Mouse (Mus musculus) ES-E14 (cell line): Measurements from ENCODE around the gene Ybx2. TPM values are rescaled to one million over a fixed set of nuclear protein-coding genes. Genes with fewer than 3 reads are reported as not detected.
A peak's percentile ranks its signal among the peaks of the same experiment; 100 is the strongest.

Source experiments
- DNase-seq: peaks from one replicate; pipeline ENCODE4 v3.0.0-alpha.2; 2013; ENCODE audit warnings: low read depth, low spot score
- H3K27ac ChIP-seq: 2 replicates; pipeline ENCODE4 v1.5.1; 2012; ENCODE audit warnings: low read depth, mild to moderate bottlenecking, low read length, moderate library complexity, mixed read lengths; ENCODE audit not compliant: poor library complexity, insufficient read depth, severe bottlenecking
- H3K36me3 ChIP-seq: 2 replicates; pipeline ENCODE4 v1.6.1; 2012; ENCODE audit warnings: mild to moderate bottlenecking, low read length, moderate library complexity, mixed read lengths; ENCODE audit not compliant: control insufficient read depth, poor library complexity, insufficient read depth, severe bottlenecking
- H3K4me1 ChIP-seq, 2 experiments: fragments of 150-350 bp in 1 of 2; sonication (generic) in 1 of 2; 2 replicates each; pipeline ENCODE4 v1.6.1; 2012; ENCODE audit warnings: low read length in 2 of 2, mild to moderate bottlenecking in 1 of 2, mixed read lengths in 1 of 2; ENCODE audit not compliant: control insufficient read depth in 2 of 2, insufficient read depth in 2 of 2, poor library complexity in 1 of 2
- H3K4me3 ChIP-seq, 2 experiments: fragments of 150-350 bp in 1 of 2; sonication (generic) in 1 of 2; 2 replicates each; pipeline ENCODE4 v1.5.1; 2012; ENCODE audit warnings: low read length in 2 of 2, low read depth in 1 of 2, mild to moderate bottlenecking in 1 of 2, mixed read lengths in 1 of 2; ENCODE audit not compliant: insufficient read depth in 1 of 2, poor library complexity in 1 of 2, severe bottlenecking in 1 of 2
- H3K9ac ChIP-seq: 2 replicates; pipeline ENCODE4 v1.6.1; 2012; ENCODE audit warnings: low read depth, mild to moderate bottlenecking, low read length, mixed read lengths; ENCODE audit not compliant: poor library complexity, insufficient read depth, severe bottlenecking
- H3K9me3 ChIP-seq: fragments of 150-350 bp; sonication (generic); 2 replicates; pipeline ENCODE4 v1.6.1; 2012; ENCODE audit warnings: low read depth, mild to moderate bottlenecking, low read length; ENCODE audit not compliant: control insufficient read depth, insufficient read depth
- CHD2 ChIP-seq: IDR thresholded peaks from 2 replicates; pipeline ENCODE4 v1.6.1; 2014; ENCODE audit warnings: mild to moderate bottlenecking, low read depth, low read length, inconsistent platforms
- HCFC1 ChIP-seq: IDR thresholded peaks from 2 replicates; pipeline ENCODE4 v1.6.1; 2012; ENCODE audit warnings: low read length, inconsistent platforms, borderline replicate concordance; ENCODE audit not compliant: insufficient read depth
- MAFK ChIP-seq: IDR thresholded peaks from 2 replicates; pipeline ENCODE4 v1.6.1; 2014; ENCODE audit warnings: mild to moderate bottlenecking, low read depth, low read length, inconsistent platforms; ENCODE audit not compliant: insufficient read depth
- ZC3H11A ChIP-seq: IDR thresholded peaks from 2 replicates; pipeline ENCODE4 v1.6.1; 2012; ENCODE audit warnings: low read depth, mild to moderate bottlenecking, inconsistent platforms, low read length, borderline replicate concordance
- ZNF384 ChIP-seq: IDR thresholded peaks from 2 replicates; pipeline ENCODE4 v1.6.1; 2012; ENCODE audit warnings: low read depth, low read length, inconsistent platforms
- in situ Hi-C, 2 experiments: fragments of 600-800 bp; cut with MboI; formaldehyde crosslinking; loops; one replicate each; pipeline ENCODE4 v1.15.1; 2025; ENCODE audit warnings: low sequenced_read_pairs in 2 of 2, inconsistent platforms in 1 of 2; ENCODE audit not compliant: unreplicated experiment in 2 of 2
- total RNA-seq: library from RNA; depleted of rRNA; stranded (reverse); fragments of 300-350 nt; gene quantifications from 2 replicates; pipeline ENCODE4 v1.2.3, GENCODE M21; 2012

Ybx2 gene
- total RNA-seq, 1 experiment = 3.9 TPM

DNA sequence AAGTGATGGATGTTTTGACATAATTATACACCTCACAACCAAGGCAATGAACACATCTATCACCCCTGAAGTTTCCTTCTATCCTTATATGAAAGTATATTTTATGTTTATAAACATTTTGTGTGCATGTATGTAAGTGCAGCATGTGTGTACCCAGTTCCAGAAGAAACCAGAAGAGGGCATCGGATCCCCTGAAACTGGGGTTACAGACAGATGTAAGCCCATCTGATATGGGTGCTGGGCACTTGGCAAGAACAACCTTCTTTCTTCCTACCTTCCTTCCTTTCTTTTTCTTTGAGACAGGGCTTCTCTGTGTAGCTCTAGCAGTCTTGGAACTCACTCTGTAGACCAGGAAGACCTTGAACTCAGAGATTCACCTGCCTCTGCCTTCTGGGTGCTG is 20.6 kb downstream of the Ybx2 start:
- Histone ChIP-seq H3K27ac (no peak overlapping the region), H3K4me3 (no peak overlapping the region), H3K9me3 (no peaks in the 10 kb centered on the region), H3K9ac (no peak overlapping the region), H3K36me3 (no peaks in the 10 kb centered on the region), H3K4me1 (no peaks in the 10 kb centered on the region)
- TF ChIP-seq HCFC1 (no peak), ZC3H11A (no peak), MAFK (no peak)
- in situ Hi-C loops = no loop called here
- no peak for DNase-seq

- TF ChIP-seq ZC3H11A (peak; percentile 49; the same call in 1 of the 2 replicates), CHD2 (no peak)
- H3K9ac ChIP-seq = no peak overlapping the region
- no peak overlapping the region for H3K27ac ChIP-seq
- H3K9me3 ChIP-seq = no peaks in the 10 kb centered on the region
- DNase-seq = peak; percentile 75
- in situ Hi-C loops = no loop called here
- no peaks in the 10 kb centered on the region for H3K36me3 ChIP-seq
- no peak overlapping the region for H3K4me3 ChIP-seq
- H3K4me1 ChIP-seq = peaks cover 0 to 3% of the 10 kb centered on the region in 2 experiments; a peak in 1 of 4 replicates
Measured at GRCm38 (mm10) chr11:69960616-69961015, 25.0 kb downstream of the Ybx2 start.

GRCm38 (mm10) chr11:69961841-69962240 is 26.2 kb downstream of the Ybx2 start:
- Histone ChIP-seq H3K9me3 (no peaks in the 10 kb centered on the region), H3K4me1 (peaks cover 0 to 4% of the 10 kb centered on the region in 2 experiments; a peak in 1 of 4 replicates), H3K9ac (no peak overlapping the region), H3K27ac (no peak overlapping the region), H3K36me3 (no peaks in the 10 kb centered on the region), H3K4me3 (no peak overlapping the region)
- no peak for DNase-seq
- in situ Hi-C loops = no loop called here
- TF ChIP-seq ZC3H11A (no peak), MAFK (0 out of 2 replicates have a peak, but pooled peaks have one; percentile 3)

GRCm38 (mm10) chr11:69964650-69965270 is 29.2 kb downstream of the Ybx2 start, which contains the start of gene Cldn7:
Cldn7 (plus strand) TSS chr11:69964779.
- in situ Hi-C loops = no loop called here
- peaks cover 0 to 8% of the 10 kb centered on the region in 2 experiments; a peak in 1 of 4 replicates for H3K4me1 ChIP-seq
- H3K27ac ChIP-seq = no peak within 1 kb of the TSS
- peak within 1 kb of the TSS; percentile 72 for H3K4me3 ChIP-seq
- no peaks in the 10 kb centered on the region for H3K9me3 ChIP-seq
- H3K9ac ChIP-seq = peak within 1 kb of the TSS; percentile 49
- H3K36me3 ChIP-seq = peaks cover 10% of the 10 kb centered on the region; the same call in 1 of the 2 replicates
- TF ChIP-seq CHD2 (no peak), MAFK (no peak), HCFC1 (no peak), ZC3H11A (no peak), ZNF384 (no peak)
- no peak for DNase-seq
